Mouse (Mus musculus) brain, embryonic 14.5 days (tissue): ENCODE data around the gene Cerk.

ENCODE experiments used
- CTCF ChIP-seq: fragments of 200-500 bp; IDR thresholded peaks from 2 replicates; pipeline ENCODE4 v1.5.1; 2012; ENCODE audit warnings: inconsistent platforms, mild to moderate bottlenecking, moderate library complexity, borderline replicate concordance; ENCODE audit not compliant: insufficient read depth, insufficient read length; ENCODE audit errors: extremely low read depth
- POLR2A ChIP-seq: fragments of 200-500 bp; IDR thresholded peaks from 2 replicates; pipeline ENCODE4 v1.6.1; 2012; ENCODE audit warnings: mild to moderate bottlenecking, inconsistent platforms, borderline replicate concordance; ENCODE audit not compliant: poor library complexity, insufficient read depth, insufficient read length, severe bottlenecking; ENCODE audit errors: extremely low read depth

- TF ChIP-seq POLR2A (no peak), CTCF (no peak)
These were observed 35.3 kb downstream of the Cerk start for GRCm38 (mm10) chr15:86150593-86150992.
